Mouse (Mus musculus) testis, adult 2 months (tissue): ENCODE results near the gene Gm10570.

Experiments used
- CTCF ChIP-seq: fragments of 200-500 bp; IDR thresholded peaks from 2 replicates; pipeline ENCODE4 v1.5.1; 2012; ENCODE audit warnings: low read depth, mild to moderate bottlenecking, inconsistent platforms, low read length, moderate library complexity; ENCODE audit not compliant: control insufficient read depth, insufficient read depth, insufficient replicate concordance
- POLR2A ChIP-seq: fragments of 200-500 bp; IDR thresholded peaks from 2 replicates; pipeline ENCODE4 v1.6.1; 2012; ENCODE audit warnings: low read depth, mild to moderate bottlenecking, inconsistent platforms, low read length, moderate library complexity; ENCODE audit not compliant: control insufficient read depth

DNA sequence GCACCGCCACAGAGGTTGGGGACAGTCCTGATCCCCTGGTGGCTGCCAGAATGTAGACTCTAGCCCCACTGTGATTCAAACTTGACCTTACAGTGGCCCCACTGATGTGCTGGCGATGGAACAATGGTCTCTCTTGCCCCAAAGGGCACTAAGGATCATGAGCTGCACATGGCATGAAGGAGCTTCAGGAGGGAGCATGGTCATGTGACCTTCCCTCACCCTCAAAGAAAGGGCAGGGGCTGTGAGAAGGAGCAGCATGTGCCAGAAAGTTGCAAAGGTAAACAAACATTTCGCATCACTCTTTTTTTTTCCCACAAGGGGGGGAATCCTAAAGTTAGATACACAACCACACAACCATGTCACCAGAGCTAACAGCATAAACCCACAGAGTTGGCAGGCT lies 9.6 kb upstream of the Gm10570 start:
- TF ChIP-seq CTCF, result no peak
- TF ChIP-seq POLR2A, result peak; percentile 21; the same call in 1 of the 2 replicates
